Mouse (Mus musculus) limb, embryonic 15.5 days (tissue): ENCODE measurements around the gene Zfp949. TPM values are rescaled to one million over a fixed set of nuclear protein-coding genes. Genes with fewer than 3 reads are reported as not detected.

Experiments
- ATAC-seq: fragments of 200-750 bp; cut with Nextera tagmentation; 2 replicates; pipeline ENCODE4 v1.8.0; 2017; ENCODE audit warnings: low read depth, moderate TSS enrichment; ENCODE audit not compliant: insufficient number of reproducible peaks, low FRiP score, low TSS enrichment
- H3K27ac ChIP-seq: fragments of 300-500 bp; sonication (generic); 2 replicates; pipeline ENCODE4 v1.5.1; 2015; ENCODE audit warnings: moderate library complexity, mild to moderate bottlenecking, inconsistent platforms
- H3K27me3 ChIP-seq: fragments of 300-500 bp; sonication (generic); 2 replicates; pipeline ENCODE4 v1.6.1; 2015; ENCODE audit warnings: inconsistent platforms
- H3K36me3 ChIP-seq: fragments of 300-500 bp; sonication (generic); 2 replicates; pipeline ENCODE4 v1.6.1; 2015; ENCODE audit warnings: inconsistent platforms
- H3K4me1 ChIP-seq: fragments of 300-500 bp; sonication (generic); 2 replicates; pipeline ENCODE4 v1.6.1; 2015; ENCODE audit warnings: inconsistent platforms
- H3K4me2 ChIP-seq: fragments of 300-500 bp; sonication (generic); 2 replicates; pipeline ENCODE4 v1.6.1; 2015; ENCODE audit warnings: mild to moderate bottlenecking, inconsistent platforms
- H3K4me3 ChIP-seq: fragments of 300-500 bp; sonication (generic); 2 replicates; pipeline ENCODE4 v1.5.1; 2015; ENCODE audit warnings: mild to moderate bottlenecking, inconsistent platforms
- H3K9ac ChIP-seq: fragments of 300-500 bp; sonication (generic); 2 replicates; pipeline ENCODE4 v1.6.1; 2015; ENCODE audit warnings: inconsistent platforms
- H3K9me3 ChIP-seq: fragments of 300-500 bp; sonication (generic); 2 replicates; pipeline ENCODE4 v1.6.1; 2016; ENCODE audit warnings: inconsistent platforms
- WGBS: fragments of 180-500 bp; shearing (Covaris S2); methylation state at CpG from one replicate; pipeline ENCODE4 v1.1.7; 2015; 5-methylcytosine and 5-hydroxymethylcytosine counted together
- polyA plus RNA-seq: library from polyadenylated mRNA; unstranded; fragments of >200 nt; fragmentation: Nextera tagmentation; extraction: Ambion mirVana; gene quantifications from 2 replicates; pipeline ENCODE4 v1.2.1, GENCODE M21; 2015

The Zfp949 gene
- polyA plus RNA-seq: 13.6 and 14.1 TPM in 2 replicates

- peak; percentile 85 for ATAC-seq
- WGBS: under 1% methylated on average over 30 of the region's 30 CpGs
These were observed at the start of gene Zfp949 for GRCm38 (mm10) chr9:88547851-88548613. TSS of gene Zfp949 (plus strand) at chr9:88548020.

GRCm38 (mm10) chr9:88500112-88500511 lies 47.7 kb upstream of the Zfp949 start:
- no peaks in the 10 kb centered on the region for H3K36me3 ChIP-seq
- no peak overlapping the region for H3K4me2 ChIP-seq
- H3K4me3 ChIP-seq: no peak overlapping the region
- no peaks in the 10 kb centered on the region for H3K9me3 ChIP-seq
- H3K27me3 ChIP-seq: no peaks in the 10 kb centered on the region
- H3K4me1 ChIP-seq: no peaks in the 10 kb centered on the region
- 74% methylated on average over 2 of the region's 2 CpGs for WGBS
- ATAC-seq: no peak
- H3K9ac ChIP-seq: no peak overlapping the region
- H3K27ac ChIP-seq: no peak overlapping the region

More at GRCm38 (mm10) chr9:88547851-88548613, at the start of gene Zfp949:
- Histone ChIP-seq H3K4me2 (peak within 1 kb of the TSS; percentile 59), H3K27me3 (no peaks in the 10 kb centered on the region), H3K27ac (peak within 1 kb of the TSS; percentile 93), H3K36me3 (peaks cover 10% of the 10 kb centered on the region; the same call in 1 of the 2 replicates), H3K4me3 (peak within 1 kb of the TSS; percentile 82), H3K4me1 (peaks cover 21% of the 10 kb centered on the region), H3K9me3 (no peaks in the 10 kb centered on the region), H3K9ac (peak within 1 kb of the TSS; percentile 64)

DNA sequence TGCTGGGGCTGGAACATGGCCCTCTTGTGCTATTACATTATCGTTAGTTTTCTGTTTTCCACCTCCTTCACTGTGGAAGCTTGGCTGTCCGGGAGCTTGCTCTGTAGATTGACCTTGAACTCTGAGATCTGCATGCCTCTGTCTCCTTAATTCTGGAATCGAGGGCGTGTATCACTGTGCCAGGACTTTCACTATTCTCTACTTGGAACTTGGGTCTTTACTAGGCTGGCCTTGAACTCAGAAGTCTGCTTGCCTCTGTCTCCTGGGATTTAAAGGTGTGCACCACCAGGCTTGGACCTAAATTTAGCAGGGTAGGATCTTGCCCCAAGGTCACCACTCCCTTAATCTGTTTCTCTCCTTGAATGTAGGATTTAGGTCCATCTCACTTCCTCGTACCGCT lies 46.0 kb upstream of the Zfp949 start:
- no peak for ATAC-seq
- Histone ChIP-seq H3K4me2 (no peak overlapping the region), H3K36me3 (no peaks in the 10 kb centered on the region), H3K27me3 (no peaks in the 10 kb centered on the region), H3K9me3 (no peaks in the 10 kb centered on the region), H3K4me3 (no peak overlapping the region), H3K9ac (no peak overlapping the region), H3K4me1 (no peaks in the 10 kb centered on the region), H3K27ac (no peak overlapping the region)
- WGBS: 87% methylated on average over 6 of the region's 6 CpGs

GRCm38 (mm10) chr9:88515546-88515945 lies 32.3 kb upstream of the Zfp949 start:
- Histone ChIP-seq H3K4me2 (no peak overlapping the region), H3K4me3 (no peak overlapping the region), H3K27ac (no peak overlapping the region), H3K36me3 (0 out of 2 replicates have a peak, but pooled peaks cover 3% of the 10 kb centered on the region), H3K4me1 (peaks cover 4% of the 10 kb centered on the region), H3K27me3 (no peaks in the 10 kb centered on the region), H3K9ac (no peak overlapping the region), H3K9me3 (no peaks in the 10 kb centered on the region)
- no peak for ATAC-seq
- WGBS: 92% methylated on average over 1 of the region's 1 CpGs

DNA sequence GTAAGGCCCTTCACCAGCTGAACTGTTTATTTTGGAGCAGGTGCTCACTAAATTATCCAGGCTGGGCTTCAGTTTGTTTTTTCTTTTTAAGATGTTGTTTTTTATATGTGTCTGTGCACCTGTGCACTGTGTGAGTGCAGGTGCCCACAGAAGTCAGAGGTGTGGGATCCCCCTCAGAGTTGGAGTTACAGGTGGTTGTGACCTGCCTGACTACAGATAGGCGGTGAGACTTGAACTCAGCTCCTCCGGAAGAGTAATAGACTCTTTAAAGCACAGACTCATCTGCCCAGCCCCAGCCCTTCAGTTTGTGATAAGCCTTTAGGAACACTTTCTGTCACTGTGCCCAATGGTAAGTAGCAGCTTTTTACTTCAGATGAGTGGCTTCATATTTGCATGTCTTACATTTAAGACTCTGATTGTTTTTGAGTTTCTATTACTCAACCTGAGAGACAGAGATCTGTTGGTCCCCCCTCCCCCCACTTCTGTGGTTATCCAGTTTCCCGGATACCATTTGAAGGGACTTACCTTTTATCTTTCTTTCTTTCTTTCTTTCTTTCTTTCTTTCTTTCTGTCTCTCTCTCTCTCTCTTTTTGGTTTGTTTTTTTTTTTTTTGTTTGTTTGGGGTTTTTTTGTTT lies 31.3 kb upstream of the Zfp949 start:
- 84% methylated on average over 3 of the region's 3 CpGs for WGBS
- no peak overlapping the region for H3K4me3 ChIP-seq
- peaks cover 11% of the 10 kb centered on the region for H3K4me1 ChIP-seq
- ATAC-seq: no peak
- H3K9me3 ChIP-seq: no peaks in the 10 kb centered on the region
- 0 out of 2 replicates have a peak, but pooled peaks cover 10% of the 10 kb centered on the region for H3K36me3 ChIP-seq
- no peak overlapping the region for H3K4me2 ChIP-seq
- H3K27me3 ChIP-seq: no peaks in the 10 kb centered on the region
- H3K27ac ChIP-seq: no peak overlapping the region
- no peak overlapping the region for H3K9ac ChIP-seq

DNA sequence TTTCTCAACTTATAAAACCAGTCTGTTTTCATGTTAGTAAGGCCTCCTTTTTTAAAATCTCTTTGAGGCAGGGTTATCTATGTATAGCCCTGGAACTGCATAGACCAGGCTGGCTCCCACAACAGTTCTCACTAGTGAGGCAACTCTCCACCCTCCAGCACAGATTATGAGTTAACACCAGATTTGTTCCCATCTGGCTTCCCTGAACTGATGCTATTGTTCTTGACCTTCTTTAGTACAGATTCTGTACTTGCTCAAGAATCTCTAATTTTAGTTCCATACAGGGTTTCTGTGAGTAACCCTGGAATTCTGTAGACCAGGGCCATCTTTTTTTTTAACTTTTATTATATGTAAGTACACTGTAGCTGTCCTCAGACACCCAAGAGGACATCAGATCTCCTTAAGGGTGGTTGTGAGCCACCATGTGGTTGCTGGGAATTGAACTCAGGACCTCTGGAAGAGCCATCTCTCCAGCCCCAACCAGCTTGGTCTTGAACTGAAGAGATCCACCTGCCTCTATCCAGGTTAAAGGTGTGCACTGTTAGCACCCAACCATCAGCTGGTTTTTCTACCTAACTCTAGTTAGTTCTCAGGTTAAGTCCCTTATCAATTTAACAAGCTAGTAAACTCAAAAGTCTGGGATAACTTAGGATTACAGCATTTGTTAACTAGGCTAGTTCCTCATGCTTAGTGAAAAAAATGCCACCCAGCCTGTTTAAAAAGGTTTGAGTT lies 28.3 kb upstream of the Zfp949 start:
- Histone ChIP-seq H3K4me2 (no peak overlapping the region), H3K36me3 (0 out of 2 replicates have a peak, but pooled peaks cover 10% of the 10 kb centered on the region), H3K4me1 (peaks cover 11% of the 10 kb centered on the region), H3K9ac (no peak overlapping the region), H3K9me3 (no peaks in the 10 kb centered on the region), H3K27ac (no peak overlapping the region), H3K4me3 (no peak overlapping the region), H3K27me3 (no peaks in the 10 kb centered on the region)
- no peak for ATAC-seq

DNA sequence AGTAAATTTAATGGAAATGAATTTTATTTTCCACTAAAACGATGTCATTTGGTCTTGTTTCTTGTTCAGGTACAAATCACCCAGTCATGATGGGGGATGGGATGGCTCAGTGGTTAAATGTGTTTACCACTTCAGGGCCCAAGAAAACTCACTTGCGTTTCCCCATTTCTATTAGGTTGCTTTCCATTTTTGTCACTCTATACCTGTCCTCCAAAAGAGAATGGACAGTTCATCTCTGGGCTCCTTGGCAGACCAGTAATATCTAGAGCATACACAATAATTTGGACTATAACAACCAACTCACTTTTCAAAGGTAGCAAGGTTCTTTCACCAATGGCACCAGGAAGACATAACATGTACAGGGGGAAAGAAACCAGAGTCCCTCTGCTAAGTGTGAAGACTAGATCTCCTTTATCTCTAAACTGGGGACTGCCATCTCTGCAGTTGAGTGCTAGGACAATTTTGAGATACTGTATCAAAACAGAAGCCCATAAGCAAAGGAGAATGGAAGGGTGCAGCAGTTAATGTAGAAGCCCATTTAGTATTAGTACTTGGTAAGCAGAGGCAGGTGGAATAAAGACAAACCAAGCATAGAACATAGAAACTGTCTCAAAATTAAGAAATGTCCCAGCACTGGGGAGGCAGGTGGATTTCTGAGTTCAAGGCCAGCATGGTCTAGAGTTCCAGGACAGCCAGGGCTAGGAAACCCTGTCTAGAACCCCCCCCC lies 27.5 kb upstream of the Zfp949 start:
- no peaks in the 10 kb centered on the region for H3K9me3 ChIP-seq
- H3K9ac ChIP-seq: no peak overlapping the region
- H3K4me1 ChIP-seq: peaks cover 11% of the 10 kb centered on the region
- H3K4me2 ChIP-seq: peak overlapping the region; percentile 45; the same call in 1 of the 2 replicates
- H3K27ac ChIP-seq: no peak overlapping the region; the same call in 1 of the 2 replicates
- no peak overlapping the region for H3K4me3 ChIP-seq
- no peaks in the 10 kb centered on the region for H3K27me3 ChIP-seq
- H3K36me3 ChIP-seq: 0 out of 2 replicates have a peak, but pooled peaks cover 10% of the 10 kb centered on the region
- WGBS: 24% methylated on average over 2 of the region's 2 CpGs
- no peak for ATAC-seq

- H3K27me3 ChIP-seq: no peaks in the 10 kb centered on the region
- peaks cover 11% of the 10 kb centered on the region for H3K4me1 ChIP-seq
- 0 out of 2 replicates have a peak, but pooled peaks cover 10% of the 10 kb centered on the region for H3K36me3 ChIP-seq
- peak overlapping the region; percentile 60 for H3K4me3 ChIP-seq
- no peaks in the 10 kb centered on the region for H3K9me3 ChIP-seq
- H3K9ac ChIP-seq: no peak overlapping the region
- H3K27ac ChIP-seq: no peak overlapping the region; the same call in 1 of the 2 replicates
- ATAC-seq: no peak
- H3K4me2 ChIP-seq: peak overlapping the region; percentile 45
- WGBS: 32% methylated on average over 4 of the region's 4 CpGs
These were observed 26.9 kb upstream of the Zfp949 start for GRCm38 (mm10) chr9:88520849-88521483.

DNA sequence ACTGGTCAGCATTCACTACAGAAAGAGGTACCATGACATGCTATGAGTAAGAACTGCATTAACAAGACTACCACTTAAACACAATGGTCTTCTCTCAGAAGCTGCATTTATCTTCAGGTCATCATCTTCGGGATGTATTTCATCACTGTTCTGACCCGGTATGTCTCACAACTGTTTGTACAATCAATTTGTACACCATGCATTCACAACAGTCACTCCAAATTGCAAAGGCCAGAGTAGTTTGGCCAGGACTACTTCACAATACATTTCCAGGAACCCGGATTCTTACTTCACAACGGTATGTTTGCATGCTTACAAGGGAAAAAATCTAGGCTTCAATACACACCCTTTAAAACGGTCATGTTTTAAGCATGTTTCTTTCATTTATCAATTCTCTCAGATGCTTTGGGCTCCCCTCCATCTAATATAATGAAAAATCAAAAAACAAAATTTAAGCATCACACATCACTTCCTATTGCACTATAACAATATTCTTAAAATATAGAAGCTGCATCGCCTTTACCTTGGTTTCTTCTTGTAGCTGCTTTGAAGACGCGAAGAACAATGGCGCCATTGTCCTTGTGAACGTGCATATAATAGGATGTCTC lies 25.8 kb upstream of the Zfp949 start:
- Histone ChIP-seq H3K27me3 (no peaks in the 10 kb centered on the region), H3K9ac (peak overlapping the region; percentile 77), H3K4me3 (peak overlapping the region; percentile 60), H3K9me3 (no peaks in the 10 kb centered on the region), H3K36me3 (0 out of 2 replicates have a peak, but pooled peaks cover 10% of the 10 kb centered on the region), H3K4me1 (peaks cover 11% of the 10 kb centered on the region), H3K27ac (peak overlapping the region; percentile 86), H3K4me2 (peak overlapping the region; percentile 45)
- under 1% methylated on average over 10 of the region's 10 CpGs for WGBS
- ATAC-seq: no peak

DNA sequence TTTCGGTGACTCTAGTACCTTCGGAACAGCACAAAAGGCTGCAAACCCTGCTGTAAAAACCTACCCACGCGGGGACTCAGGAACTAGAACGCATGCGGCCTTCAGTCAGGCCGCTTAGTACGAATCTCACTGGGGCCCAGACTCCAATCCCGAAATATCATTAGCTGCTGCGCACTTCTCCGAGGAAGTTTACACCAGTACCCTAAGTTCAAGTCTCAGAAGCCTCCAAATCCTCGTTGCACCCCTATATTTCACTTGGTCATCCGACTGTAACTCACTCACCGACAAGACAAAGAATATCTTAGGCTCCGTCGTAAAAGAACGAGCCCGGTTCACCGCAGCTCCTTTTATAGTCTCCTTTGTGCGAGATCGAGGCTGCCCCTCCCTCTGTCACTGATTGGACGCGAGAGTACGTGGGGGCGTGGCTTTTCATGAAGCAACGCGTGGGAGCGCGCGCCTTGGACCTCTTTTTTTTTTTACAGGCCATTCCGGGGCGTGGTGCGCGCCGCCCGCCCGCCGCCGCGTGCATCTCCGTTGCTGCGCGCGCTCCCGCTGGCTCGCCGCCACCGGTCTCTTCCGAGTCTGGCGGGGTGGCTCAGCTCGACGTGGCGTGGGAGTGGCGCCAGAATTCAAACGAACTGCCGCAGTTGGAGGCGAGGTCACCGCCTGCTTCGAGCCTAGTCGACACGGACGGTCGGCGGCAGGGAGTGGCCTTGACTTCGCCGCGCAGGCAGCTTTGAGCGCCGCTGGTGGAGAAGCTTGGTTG lies 25.1 kb upstream of the Zfp949 start:
- no peaks in the 10 kb centered on the region for H3K9me3 ChIP-seq

More for the DNA sequence above, 25.1 kb upstream of the Zfp949 start:
- Histone ChIP-seq H3K9ac (peak overlapping the region; percentile 77), H3K36me3 (0 out of 2 replicates have a peak, but pooled peaks cover 10% of the 10 kb centered on the region), H3K27ac (peak overlapping the region; percentile 86), H3K4me3 (peak overlapping the region; percentile 60), H3K27me3 (no peaks in the 10 kb centered on the region), H3K4me2 (peak overlapping the region; percentile 67), H3K4me1 (peaks cover 11% of the 10 kb centered on the region)
- WGBS: under 1% methylated on average over 69 of the region's 69 CpGs
- ATAC-seq: peak; percentile 89
